Mouse (Mus musculus): ENCODE measurements around the gene Kcne1l. TPM values are rescaled to one million over a fixed set of nuclear protein-coding genes. Genes with fewer than 3 reads are reported as not detected.

Kcne1l gene
- 26.2 and 30.2 TPM in 2 replicates for polyA plus RNA-seq (2016; fragmentation: Nextera tagmentation; extraction: Ambion mirVana)

- peak; percentile 83 for ATAC-seq (ENCODE audit: low FRiP score)
- H3K27ac ChIP-seq: peak within 1 kb of the TSS; percentile 35; the same call in 1 of the 2 replicates
- WGBS: 24% methylated on average over 26 of the region's 33 CpGs
- no peaks in the 10 kb centered on the region for H3K9me3 ChIP-seq (replicated peaks)
- peaks cover 25% of the 10 kb centered on the region for H3K27me3 ChIP-seq
- no peaks in the 10 kb centered on the region for H3K36me3 ChIP-seq
- H3K4me3 ChIP-seq: peak within 1 kb of the TSS; percentile 25
- H3K4me1 ChIP-seq: peaks cover 6% of the 10 kb centered on the region; the same call in 1 of the 2 replicates
- peak within 1 kb of the TSS; percentile 51 for H3K4me2 ChIP-seq (replicated peaks)
- peak within 1 kb of the TSS; percentile 32 for H3K9ac ChIP-seq
Observed at GRCm38 (mm10) chrX:142305869-142306581, at the start of gene Kcne1l. Gene Kcne1l (minus strand): TSS chrX:142306294.

- H3K4me1 ChIP-seq: no peaks in the 10 kb centered on the region
- H3K27me3 ChIP-seq: no peaks in the 10 kb centered on the region
- H3K4me2 ChIP-seq (replicated peaks): no peak overlapping the region
- no peaks in the 10 kb centered on the region for H3K36me3 ChIP-seq
- WGBS: 90% methylated on average over 6 of the region's 6 CpGs
- H3K4me3 ChIP-seq: no peak overlapping the region
- no peak overlapping the region for H3K9ac ChIP-seq
- no peak overlapping the region for H3K27ac ChIP-seq
- no peaks in the 10 kb centered on the region for H3K9me3 ChIP-seq (replicated peaks)
- no peak for ATAC-seq (ENCODE audit: low FRiP score)
Observed at GRCm38 (mm10) chrX:142336207-142336606, 30.1 kb upstream of the Kcne1l start.

- Histone ChIP-seq H3K4me1 (no peaks in the 10 kb centered on the region), H3K27me3 (no peaks in the 10 kb centered on the region), H3K4me2 (replicated peaks) (no peak overlapping the region), H3K36me3 (no peaks in the 10 kb centered on the region), H3K4me3 (no peak overlapping the region), H3K9ac (no peak overlapping the region), H3K9me3 (replicated peaks) (no peaks in the 10 kb centered on the region), H3K27ac (no peak overlapping the region)
- WGBS: 83% methylated on average over 5 of the region's 5 CpGs
- ATAC-seq (ENCODE audit: low FRiP score): no peak
Observed at GRCm38 (mm10) chrX:142335502-142335901, 29.4 kb upstream of the Kcne1l start.

- no peaks in the 10 kb centered on the region for H3K4me1 ChIP-seq
- ATAC-seq (ENCODE audit: low FRiP score): no peak
Observed at GRCm38 (mm10) chrX:142325760-142326159, 19.7 kb upstream of the Kcne1l start.

GRCm38 (mm10) chrX:142316106-142316505, 10.0 kb upstream of the Kcne1l start:
- Histone ChIP-seq H3K27ac (no peak overlapping the region), H3K4me2 (replicated peaks) (no peak overlapping the region), H3K9me3 (replicated peaks) (no peaks in the 10 kb centered on the region), H3K36me3 (no peaks in the 10 kb centered on the region), H3K4me1 (no peaks in the 10 kb centered on the region), H3K9ac (no peak overlapping the region), H3K27me3 (no peaks in the 10 kb centered on the region; the same call in 1 of the 2 replicates), H3K4me3 (no peak overlapping the region)
- 66% methylated on average over 9 of the region's 9 CpGs for WGBS
- no peak for ATAC-seq (ENCODE audit: low FRiP score)

More at GRCm38 (mm10) chrX:142325760-142326159, 19.7 kb upstream of the Kcne1l start:
- WGBS: 92% methylated on average over 2 of the region's 2 CpGs
- no peak overlapping the region for H3K4me3 ChIP-seq
- H3K36me3 ChIP-seq: no peaks in the 10 kb centered on the region
- H3K9ac ChIP-seq: no peak overlapping the region
- no peak overlapping the region for H3K4me2 ChIP-seq (replicated peaks)
- no peaks in the 10 kb centered on the region for H3K27me3 ChIP-seq
- no peaks in the 10 kb centered on the region for H3K9me3 ChIP-seq (replicated peaks)
- H3K27ac ChIP-seq: no peak overlapping the region

- H3K4me2 ChIP-seq (replicated peaks): no peak overlapping the region
- no peaks in the 10 kb centered on the region for H3K4me1 ChIP-seq
- WGBS: 82% methylated on average over 8 of the region's 8 CpGs
- no peak overlapping the region for H3K4me3 ChIP-seq
- no peak overlapping the region for H3K9ac ChIP-seq
- no peak overlapping the region for H3K27ac ChIP-seq
- no peaks in the 10 kb centered on the region for H3K36me3 ChIP-seq
- no peak for ATAC-seq (ENCODE audit: low FRiP score)
- H3K27me3 ChIP-seq: no peaks in the 10 kb centered on the region; the same call in 1 of the 2 replicates
- no peaks in the 10 kb centered on the region for H3K9me3 ChIP-seq (replicated peaks)
Observed at GRCm38 (mm10) chrX:142315270-142315669, 9.2 kb upstream of the Kcne1l start.

- WGBS: 53% methylated on average over 11 of the region's 11 CpGs
- Histone ChIP-seq H3K36me3 (no peaks in the 10 kb centered on the region), H3K9me3 (replicated peaks) (no peaks in the 10 kb centered on the region), H3K4me2 (replicated peaks) (no peak overlapping the region), H3K9ac (no peak overlapping the region), H3K4me1 (no peaks in the 10 kb centered on the region), H3K27me3 (no peaks in the 10 kb centered on the region; the same call in 1 of the 2 replicates), H3K27ac (no peak overlapping the region), H3K4me3 (no peak overlapping the region)
- peak; percentile 72; the same call in 1 of the 2 replicates for ATAC-seq (ENCODE audit: low FRiP score)
Observed at GRCm38 (mm10) chrX:142314307-142315024, 8.4 kb upstream of the Kcne1l start.

GRCm38 (mm10) chrX:142310431-142310830, 4.3 kb upstream of the Kcne1l start:
- H3K36me3 ChIP-seq: no peaks in the 10 kb centered on the region
- H3K27ac ChIP-seq: no peak overlapping the region
- no peak for ATAC-seq (ENCODE audit: low FRiP score)
- WGBS: 60% methylated on average over 5 of the region's 5 CpGs
- H3K27me3 ChIP-seq: peaks cover 19% of the 10 kb centered on the region
- no peak overlapping the region for H3K9ac ChIP-seq
- no peak overlapping the region for H3K4me3 ChIP-seq
- H3K9me3 ChIP-seq (replicated peaks): no peaks in the 10 kb centered on the region
- no peak overlapping the region for H3K4me2 ChIP-seq (replicated peaks)
- peaks cover 4% of the 10 kb centered on the region; the same call in 1 of the 2 replicates for H3K4me1 ChIP-seq

GRCm38 (mm10) chrX:142305010-142305868, 855 bp downstream of the Kcne1l start:
- peaks cover 25% of the 10 kb centered on the region for H3K27me3 ChIP-seq
- peaks cover 6% of the 10 kb centered on the region; the same call in 1 of the 2 replicates for H3K4me1 ChIP-seq
- H3K4me3 ChIP-seq: peak overlapping the region; percentile 25
- 28% methylated on average over 35 of the region's 35 CpGs for WGBS
- H3K27ac ChIP-seq: peak overlapping the region; percentile 35; the same call in 1 of the 2 replicates
- H3K36me3 ChIP-seq: no peaks in the 10 kb centered on the region
- peak overlapping the region; percentile 51 for H3K4me2 ChIP-seq (replicated peaks)
- peak; percentile 78 for ATAC-seq (ENCODE audit: low FRiP score)
- no peaks in the 10 kb centered on the region for H3K9me3 ChIP-seq (replicated peaks)
- peak overlapping the region; percentile 32 for H3K9ac ChIP-seq

- H3K36me3 ChIP-seq: no peaks in the 10 kb centered on the region
- H3K4me1 ChIP-seq: peaks cover 6% of the 10 kb centered on the region; the same call in 1 of the 2 replicates
- H3K4me2 ChIP-seq (replicated peaks): no peak overlapping the region
- no peak for ATAC-seq (ENCODE audit: low FRiP score)
- H3K9me3 ChIP-seq (replicated peaks): no peaks in the 10 kb centered on the region
- H3K27me3 ChIP-seq: peaks cover 25% of the 10 kb centered on the region
- H3K27ac ChIP-seq: no peak overlapping the region
- no peak overlapping the region for H3K9ac ChIP-seq
- no peak overlapping the region for H3K4me3 ChIP-seq
Observed at GRCm38 (mm10) chrX:142304592-142304991, 1.5 kb downstream of the Kcne1l start.

GRCm38 (mm10) chrX:142303456-142303855, 2.6 kb downstream of the Kcne1l start:
- H3K4me2 ChIP-seq (replicated peaks): no peak overlapping the region
- WGBS: 47% methylated on average over 2 of the region's 2 CpGs
- H3K27me3 ChIP-seq: peaks cover 21% of the 10 kb centered on the region
- H3K27ac ChIP-seq: no peak overlapping the region
- H3K9ac ChIP-seq: no peak overlapping the region
- no peaks in the 10 kb centered on the region for H3K36me3 ChIP-seq
- no peaks in the 10 kb centered on the region for H3K9me3 ChIP-seq (replicated peaks)
- ATAC-seq (ENCODE audit: low FRiP score): no peak
- peaks cover 6% of the 10 kb centered on the region; the same call in 1 of the 2 replicates for H3K4me1 ChIP-seq
- H3K4me3 ChIP-seq: no peak overlapping the region

GRCm38 (mm10) chrX:142285905-142286304, 20.2 kb downstream of the Kcne1l start:
- H3K4me3 ChIP-seq: no peak overlapping the region
- no peaks in the 10 kb centered on the region for H3K9me3 ChIP-seq (replicated peaks)
- no peaks in the 10 kb centered on the region for H3K4me1 ChIP-seq
- peaks cover 16% of the 10 kb centered on the region for H3K27me3 ChIP-seq
- no peaks in the 10 kb centered on the region for H3K36me3 ChIP-seq
- no peak for ATAC-seq (ENCODE audit: low FRiP score)
- H3K9ac ChIP-seq: no peak overlapping the region
- H3K4me2 ChIP-seq (replicated peaks): no peak overlapping the region
- no peak overlapping the region for H3K27ac ChIP-seq
- 62% methylated on average over 5 of the region's 5 CpGs for WGBS
